Mouse (Mus musculus): ENCODE data around the gene Tnrc18. TPM values are rescaled to one million over a fixed set of nuclear protein-coding genes. Genes with fewer than 3 reads are reported as not detected.

Tnrc18 gene
- polyA plus RNA-seq, 1 experiment from 2014 or later = 40.4 TPM

GRCm38 (mm10) chr5:142678141-142678571, 139.3 kb downstream of the Tnrc18 start:
- ATAC-seq (ENCODE audit: insufficient read depth) (no peak), DNase-seq (no peak)
- no peak overlapping the region for H3K27ac ChIP-seq (ENCODE audit: low read depth)
- WGBS = 47% methylated on average over 7 of the region's 7 CpGs
- no peaks in the 10 kb centered on the region for H3K9me3 ChIP-seq (ENCODE audit: low read depth, low read length)
- no peak overlapping the region for H3K9ac ChIP-seq
- H3K36me3 ChIP-seq (ENCODE audit: insufficient read depth) = no peaks in the 10 kb centered on the region
- H3K4me2 ChIP-seq = no peak overlapping the region
- no peaks in the 10 kb centered on the region for H3K27me3 ChIP-seq (ENCODE audit: insufficient read depth, low read length)
- H3K4me1 ChIP-seq (ENCODE audit: insufficient read depth) = no peaks in the 10 kb centered on the region
- H3K4me3 ChIP-seq (ENCODE audit: low read depth, low read length) = no peak overlapping the region
- no peak for TF ChIP-seq CTCF (IDR thresholded peaks at IDR 0.05; ENCODE audit: low read depth)

Other genes with a start within 250 kb of the Tnrc18 start
- 0.11 TPM in 1 of 2 replicates, not detected in the other for gene Mmd2, start 208.9 kb downstream of the Tnrc18 start, polyA plus RNA-seq (2014; fragmentation: Nextera tagmentation; extraction: Ambion mirVana)
- 47.7 and 53.0 TPM in 2 replicates for gene Wipi2, start 190.0 kb downstream of the Tnrc18 start, polyA plus RNA-seq (2014; fragmentation: Nextera tagmentation; extraction: Ambion mirVana)
- 6.8 and 8.2 TPM in 2 replicates for gene Slc29a4, start 125.2 kb downstream of the Tnrc18 start, polyA plus RNA-seq (2014; fragmentation: Nextera tagmentation; extraction: Ambion mirVana)
- gene Fbxl18, start 77.8 kb upstream of the Tnrc18 start, polyA plus RNA-seq (2014; fragmentation: Nextera tagmentation; extraction: Ambion mirVana) = 11.2 and 11.8 TPM in 2 replicates
- 16,801 and 17,929 TPM in 2 replicates for gene Actb, start 89.1 kb upstream of the Tnrc18 start, polyA plus RNA-seq (2014; fragmentation: Nextera tagmentation; extraction: Ambion mirVana)
- 331 and 347 TPM in 2 replicates for gene Fscn1, start 142.7 kb upstream of the Tnrc18 start, polyA plus RNA-seq (2014; fragmentation: Nextera tagmentation; extraction: Ambion mirVana)